Mouse (Mus musculus): Measurements from ENCODE around the gene Fzd4. TPM values are rescaled to one million over a fixed set of nuclear protein-coding genes. Genes with fewer than 3 reads are reported as not detected.

The Fzd4 gene
- polyA plus RNA-seq, 1 experiment from 2014 or later: 8.5 TPM

- H3K4me1 ChIP-seq (ENCODE audit: control insufficient read depth, insufficient read depth, low read length): peaks cover 3% of the 10 kb centered on the region; the same call in 1 of the 2 replicates
- no peak overlapping the region for H3K4me2 ChIP-seq (ENCODE audit: low read depth, low read length)
- H3K36me3 ChIP-seq (ENCODE audit: control insufficient read depth, insufficient read depth): no peaks in the 10 kb centered on the region
- no peak overlapping the region for H3K27ac ChIP-seq (ENCODE audit: low read length)
- no peak overlapping the region for H3K9ac ChIP-seq (ENCODE audit: low read length)
- H3K4me3 ChIP-seq (ENCODE audit: low read length): no peak overlapping the region
- no peaks in the 10 kb centered on the region for H3K27me3 ChIP-seq (ENCODE audit: control insufficient read depth, insufficient read depth, low read length)
- H3K9me3 ChIP-seq (replicated peaks; ENCODE audit: control insufficient read depth, low read length): peaks cover 3% of the 10 kb centered on the region
- 69% methylated on average over 1 of the region's 1 CpGs for WGBS
- no peak for ATAC-seq (replicated peaks; ENCODE audit: extremely low read depth, insufficient read depth, low FRiP score)
Observed at GRCm38 (mm10) chr7:89395399-89395798, 8.8 kb upstream of the Fzd4 start.

- Histone ChIP-seq H3K4me2 (ENCODE audit: low read depth, low read length) (no peak overlapping the region), H3K36me3 (ENCODE audit: control insufficient read depth, insufficient read depth) (no peaks in the 10 kb centered on the region), H3K4me3 (ENCODE audit: low read length) (no peak overlapping the region), H3K27ac (ENCODE audit: low read length) (no peak overlapping the region), H3K27me3 (ENCODE audit: control insufficient read depth, insufficient read depth, low read length) (no peaks in the 10 kb centered on the region), H3K4me1 (ENCODE audit: control insufficient read depth, insufficient read depth, low read length) (peaks cover 3% of the 10 kb centered on the region; the same call in 1 of the 2 replicates), H3K9me3 (replicated peaks; ENCODE audit: control insufficient read depth, low read length) (peaks cover 3% of the 10 kb centered on the region), H3K9ac (ENCODE audit: low read length) (no peak overlapping the region)
- ATAC-seq (replicated peaks; ENCODE audit: extremely low read depth, insufficient read depth, low FRiP score): no peak
- WGBS: 52% methylated on average over 8 of the region's 8 CpGs
Observed at GRCm38 (mm10) chr7:89396386-89396785, 7.8 kb upstream of the Fzd4 start.

- no peaks in the 10 kb centered on the region for H3K36me3 ChIP-seq (ENCODE audit: control insufficient read depth, insufficient read depth)
- no peak for ATAC-seq (replicated peaks; ENCODE audit: extremely low read depth, insufficient read depth, low FRiP score)
- H3K27ac ChIP-seq (ENCODE audit: low read length): no peak overlapping the region
- 72% methylated on average over 3 of the region's 3 CpGs for WGBS
- no peaks in the 10 kb centered on the region for H3K27me3 ChIP-seq (ENCODE audit: control insufficient read depth, insufficient read depth, low read length)
- H3K4me1 ChIP-seq (ENCODE audit: control insufficient read depth, insufficient read depth, low read length): peaks cover 3% of the 10 kb centered on the region
- H3K9ac ChIP-seq (ENCODE audit: low read length): no peak overlapping the region
- peaks cover 3% of the 10 kb centered on the region for H3K9me3 ChIP-seq (replicated peaks; ENCODE audit: control insufficient read depth, low read length)
- H3K4me2 ChIP-seq (ENCODE audit: low read depth, low read length): no peak overlapping the region
- no peak overlapping the region for H3K4me3 ChIP-seq (ENCODE audit: low read length)
Observed at GRCm38 (mm10) chr7:89397837-89398534, 6.2 kb upstream of the Fzd4 start.

- H3K9me3 ChIP-seq (replicated peaks; ENCODE audit: control insufficient read depth, low read length): no peaks in the 10 kb centered on the region
- H3K36me3 ChIP-seq (ENCODE audit: control insufficient read depth, insufficient read depth): no peaks in the 10 kb centered on the region
- no peak overlapping the region for H3K27ac ChIP-seq (ENCODE audit: low read length)
- H3K4me2 ChIP-seq (ENCODE audit: low read depth, low read length): no peak overlapping the region
- H3K4me3 ChIP-seq (ENCODE audit: low read length): no peak overlapping the region
- no peaks in the 10 kb centered on the region for H3K27me3 ChIP-seq (ENCODE audit: control insufficient read depth, insufficient read depth, low read length)
- H3K9ac ChIP-seq (ENCODE audit: low read length): no peak overlapping the region
- H3K4me1 ChIP-seq (ENCODE audit: control insufficient read depth, insufficient read depth, low read length): peaks cover 5% of the 10 kb centered on the region
- WGBS: 89% methylated on average over 2 of the region's 2 CpGs
- no peak for ATAC-seq (replicated peaks; ENCODE audit: extremely low read depth, insufficient read depth, low FRiP score)
Observed at GRCm38 (mm10) chr7:89400721-89401120, 3.4 kb upstream of the Fzd4 start.

- peaks cover 7% of the 10 kb centered on the region for H3K4me1 ChIP-seq (ENCODE audit: control insufficient read depth, insufficient read depth, low read length)
- H3K9me3 ChIP-seq (replicated peaks; ENCODE audit: control insufficient read depth, low read length): no peaks in the 10 kb centered on the region
- H3K9ac ChIP-seq (ENCODE audit: low read length): no peak overlapping the region
- WGBS: 66% methylated on average over 11 of the region's 11 CpGs
- no peak for ATAC-seq (replicated peaks; ENCODE audit: extremely low read depth, insufficient read depth, low FRiP score)
- H3K4me3 ChIP-seq (ENCODE audit: low read length): no peak overlapping the region
- H3K27me3 ChIP-seq (ENCODE audit: control insufficient read depth, insufficient read depth, low read length): no peaks in the 10 kb centered on the region
- H3K27ac ChIP-seq (ENCODE audit: low read length): no peak overlapping the region
- H3K4me2 ChIP-seq (ENCODE audit: low read depth, low read length): no peak overlapping the region
- no peaks in the 10 kb centered on the region for H3K36me3 ChIP-seq (ENCODE audit: control insufficient read depth, insufficient read depth)
Observed at GRCm38 (mm10) chr7:89401136-89401858, 2.9 kb upstream of the Fzd4 start.

- peaks cover 2% of the 10 kb centered on the region for H3K36me3 ChIP-seq (ENCODE audit: control insufficient read depth, insufficient read depth)
- H3K9me3 ChIP-seq (replicated peaks; ENCODE audit: control insufficient read depth, low read length): no peaks in the 10 kb centered on the region
- ATAC-seq (replicated peaks; ENCODE audit: extremely low read depth, insufficient read depth, low FRiP score): no peak
- H3K4me2 ChIP-seq (ENCODE audit: low read depth, low read length): no peak overlapping the region
- H3K27me3 ChIP-seq (ENCODE audit: control insufficient read depth, insufficient read depth, low read length): no peaks in the 10 kb centered on the region
- H3K9ac ChIP-seq (ENCODE audit: low read length): no peak overlapping the region
- H3K4me3 ChIP-seq (ENCODE audit: low read length): no peak overlapping the region
- WGBS: 79% methylated on average over 3 of the region's 3 CpGs
- peaks cover 7% of the 10 kb centered on the region for H3K4me1 ChIP-seq (ENCODE audit: control insufficient read depth, insufficient read depth, low read length)
- no peak overlapping the region for H3K27ac ChIP-seq (ENCODE audit: low read length)
Observed at GRCm38 (mm10) chr7:89401936-89402335, 2.2 kb upstream of the Fzd4 start.

- Histone ChIP-seq H3K9ac (ENCODE audit: low read length) (peak overlapping the region; percentile 79), H3K4me3 (ENCODE audit: low read length) (peak overlapping the region; percentile 90), H3K27ac (ENCODE audit: low read length) (peak overlapping the region; percentile 94), H3K9me3 (replicated peaks; ENCODE audit: control insufficient read depth, low read length) (no peaks in the 10 kb centered on the region), H3K36me3 (ENCODE audit: control insufficient read depth, insufficient read depth) (peaks cover 16% of the 10 kb centered on the region), H3K4me1 (ENCODE audit: control insufficient read depth, insufficient read depth, low read length) (peaks cover 9% of the 10 kb centered on the region), H3K4me2 (ENCODE audit: low read depth, low read length) (peak overlapping the region; percentile 93), H3K27me3 (ENCODE audit: control insufficient read depth, insufficient read depth, low read length) (no peaks in the 10 kb centered on the region)
- peak; percentile 88 for ATAC-seq (replicated peaks; ENCODE audit: extremely low read depth, insufficient read depth, low FRiP score)
- 4% methylated on average over 52 of the region's 52 CpGs for WGBS
Observed at GRCm38 (mm10) chr7:89403053-89403972, 842 bp upstream of the Fzd4 start.

- H3K4me3 ChIP-seq (ENCODE audit: low read length): peak overlapping the region; percentile 90
- H3K4me1 ChIP-seq (ENCODE audit: control insufficient read depth, insufficient read depth, low read length): peaks cover 15% of the 10 kb centered on the region
- 0% methylated on average over 35 of the region's 35 CpGs for WGBS
- peak overlapping the region; percentile 93 for H3K4me2 ChIP-seq (ENCODE audit: low read depth, low read length)
- H3K27me3 ChIP-seq (ENCODE audit: control insufficient read depth, insufficient read depth, low read length): no peaks in the 10 kb centered on the region
- peak overlapping the region; percentile 97 for H3K9ac ChIP-seq (ENCODE audit: low read length)
- peak overlapping the region; percentile 95 for H3K27ac ChIP-seq (ENCODE audit: low read length)
- peaks cover 17% of the 10 kb centered on the region for H3K36me3 ChIP-seq (ENCODE audit: control insufficient read depth, insufficient read depth)
- ATAC-seq (replicated peaks; ENCODE audit: extremely low read depth, insufficient read depth, low FRiP score): peak; percentile 0; the same call in 1 of the 2 replicates
- H3K9me3 ChIP-seq (replicated peaks; ENCODE audit: control insufficient read depth, low read length): no peaks in the 10 kb centered on the region
Observed at GRCm38 (mm10) chr7:89404734-89405440, 732 bp downstream of the Fzd4 start.
